Mouse (Mus musculus): ENCODE measurements around the gene Usp40. TPM values are rescaled to one million over a fixed set of nuclear protein-coding genes. Genes with fewer than 3 reads are reported as not detected.
A peak's percentile ranks its signal among the peaks of the same experiment; 100 is the strongest.

The Usp40 gene
- polyA plus RNA-seq, 1 experiment, result 10.1 TPM

- WGBS, result 60% methylated on average over 6 of the region's 6 CpGs
- H3K4me3 ChIP-seq (ENCODE audit: insufficient read depth, low read depth, low read length), result no peak overlapping the region
- no peak overlapping the region for H3K27ac ChIP-seq (ENCODE audit: insufficient read depth, low read depth, low read length)
- peaks cover 10% of the 10 kb centered on the region; the same call in 1 of the 2 replicates for H3K4me1 ChIP-seq (ENCODE audit: control insufficient read depth, insufficient read depth, low read length)
- TF ChIP-seq POLR2A (IDR thresholded peaks at IDR 0.05; ENCODE audit: low read depth, low read length) (no peak), CTCF (conservative IDR thresholded peaks at IDR 0.05; ENCODE audit: insufficient read depth, insufficient read length, low read depth, low read length) (no peak; the same call in 1 of the 2 replicates)
- peak; percentile 79 for DNase-seq
- H3K27me3 ChIP-seq (replicated peaks; ENCODE audit: control insufficient read depth, insufficient read depth, low read length), result no peaks in the 10 kb centered on the region
- no peaks in the 10 kb centered on the region for H3K36me3 ChIP-seq (ENCODE audit: control insufficient read depth, insufficient read depth, low read length)
Observed at GRCm38 (mm10) chr1:87900979-87901378, 107.4 kb downstream of the Usp40 start.

GRCm38 (mm10) chr1:87899701-87900100 is 108.7 kb downstream of the Usp40 start:
- no peak overlapping the region for H3K27ac ChIP-seq (ENCODE audit: insufficient read depth, low read depth, low read length)
- no peaks in the 10 kb centered on the region for H3K36me3 ChIP-seq (ENCODE audit: control insufficient read depth, insufficient read depth, low read length)
- no peaks in the 10 kb centered on the region for H3K27me3 ChIP-seq (replicated peaks; ENCODE audit: control insufficient read depth, insufficient read depth, low read length)
- TF ChIP-seq POLR2A (IDR thresholded peaks at IDR 0.05; ENCODE audit: low read depth, low read length) (no peak), CTCF (conservative IDR thresholded peaks at IDR 0.05; ENCODE audit: insufficient read depth, insufficient read length, low read depth, low read length) (no peak)
- 51% methylated on average over 2 of the region's 2 CpGs for WGBS
- DNase-seq, result no peak
- peaks cover 10% of the 10 kb centered on the region; the same call in 1 of the 2 replicates for H3K4me1 ChIP-seq (ENCODE audit: control insufficient read depth, insufficient read depth, low read length)
- no peak overlapping the region for H3K4me3 ChIP-seq (ENCODE audit: insufficient read depth, low read depth, low read length)

GRCm38 (mm10) chr1:87896921-87897320 is 111.4 kb downstream of the Usp40 start:
- no peaks in the 10 kb centered on the region for H3K36me3 ChIP-seq (ENCODE audit: control insufficient read depth, insufficient read depth, low read length)
- H3K4me1 ChIP-seq (ENCODE audit: control insufficient read depth, insufficient read depth, low read length), result peaks cover 10% of the 10 kb centered on the region; the same call in 1 of the 2 replicates
- no peak overlapping the region for H3K4me3 ChIP-seq (ENCODE audit: insufficient read depth, low read depth, low read length)
- DNase-seq, result peak; percentile 78
- H3K27ac ChIP-seq (ENCODE audit: insufficient read depth, low read depth, low read length), result peak overlapping the region; percentile 75; the same call in 1 of the 2 replicates
- TF ChIP-seq POLR2A (IDR thresholded peaks at IDR 0.05; ENCODE audit: low read depth, low read length) (no peak), CTCF (conservative IDR thresholded peaks at IDR 0.05; ENCODE audit: insufficient read depth, insufficient read length, low read depth, low read length) (no peak)
- WGBS, result 52% methylated on average over 2 of the region's 2 CpGs
- H3K27me3 ChIP-seq (replicated peaks; ENCODE audit: control insufficient read depth, insufficient read depth, low read length), result no peaks in the 10 kb centered on the region

Other genes with a start within 250 kb of the Usp40 start
- 0.16 and 0.34 TPM in 2 replicates for gene Sag, start 204.9 kb downstream of the Usp40 start, polyA plus RNA-seq (2012; rRNA removed)
- 31.4 and 32.1 TPM in 2 replicates for gene Dgkd, start 155.3 kb downstream of the Usp40 start, polyA plus RNA-seq (2012; rRNA removed)
- gene Ugt1a10, start 46.8 kb upstream of the Usp40 start, polyA plus RNA-seq (2012; rRNA removed), result 129 and 166 TPM in 2 replicates
- 3.2 and 5.1 TPM in 2 replicates for gene Ugt1a9, start 62.2 kb upstream of the Usp40 start, polyA plus RNA-seq (2012; rRNA removed)
- gene Ugt1a8, start 79.3 kb upstream of the Usp40 start, polyA plus RNA-seq (2012; rRNA removed), result 0.20 and 0.22 TPM in 2 replicates
- gene Ugt1a7c, start 86.5 kb upstream of the Usp40 start, polyA plus RNA-seq (2012; rRNA removed), result 85.2 and 96.9 TPM in 2 replicates
- gene Ugt1a6b, start 94.7 kb upstream of the Usp40 start, polyA plus RNA-seq (2012; rRNA removed), result 8.5 and 10.5 TPM in 2 replicates
- 20.9 and 21.1 TPM in 2 replicates for gene Ugt1a6a, start 126.3 kb upstream of the Usp40 start, polyA plus RNA-seq (2012; rRNA removed)
- 0.59 and 0.90 TPM in 2 replicates for gene Ugt1a5, start 157.5 kb upstream of the Usp40 start, polyA plus RNA-seq (2012; rRNA removed)
- gene Ugt1a2, start 192.1 kb upstream of the Usp40 start, polyA plus RNA-seq (2012; rRNA removed), result 1,010 and 1,230 TPM in 2 replicates
- gene Dnajb3, start 197.2 kb upstream of the Usp40 start, polyA plus RNA-seq (2012; rRNA removed), result 1.6 and 1.9 TPM in 2 replicates
- 25.5 and 31.7 TPM in 2 replicates for gene Ugt1a1, start 203.4 kb upstream of the Usp40 start, polyA plus RNA-seq (2012; rRNA removed)
- 0.08 TPM in 2 replicates for gene Mroh2a, start 218.4 kb upstream of the Usp40 start, polyA plus RNA-seq (2012; rRNA removed)

Data from kidney, adult 2 months (tissue).